Mouse (Mus musculus) lung, adult 2 months (tissue): ENCODE data around the gene Pkd2l1. TPM values are rescaled to one million over a fixed set of nuclear protein-coding genes. Genes with fewer than 3 reads are reported as not detected.

ENCODE experiments used
- DNase-seq: peaks from one replicate; pipeline ENCODE4 v3.0.0; 2022
- H3K4me1 ChIP-seq: fragments of 200-500 bp; 2 replicates; pipeline ENCODE4 v1.6.1; 2011; ENCODE audit warnings: low read length; ENCODE audit not compliant: control insufficient read depth, insufficient read depth
- H3K4me3 ChIP-seq: fragments of 200-500 bp; replicated peaks from 2 replicates; pipeline ENCODE3; 2011; ENCODE audit warnings: low read depth, mild to moderate bottlenecking, control low read depth, low read length; ENCODE audit errors: extremely low read depth
- CTCF ChIP-seq: fragments of 200-500 bp; IDR thresholded peaks from 2 replicates; pipeline ENCODE4 v1.5.1; 2011; ENCODE audit warnings: mild to moderate bottlenecking, low read length, control low read depth; ENCODE audit not compliant: insufficient read depth
- POLR2A ChIP-seq: fragments of 200-500 bp; IDR thresholded peaks from 2 replicates; pipeline ENCODE4 v1.6.1; 2011; ENCODE audit warnings: low read depth, mild to moderate bottlenecking, control low read depth, low read length, borderline replicate concordance; ENCODE audit errors: extremely low read depth
- WGBS: fragments of 180-500 bp; shearing (Covaris S2); methylation state at CpG from one replicate; pipeline ENCODE4 v1.1.7; 2018; 5-methylcytosine and 5-hydroxymethylcytosine counted together
- polyA plus RNA-seq: library from polyadenylated mRNA; depleted of rRNA; stranded (reverse); fragments of >200 nt; gene quantifications from 2 replicates; pipeline ENCODE4 v1.2.3, GENCODE M21; 2012

Gene Pkd2l1
- polyA plus RNA-seq, 1 experiment, result 0.06 TPM

DNA sequence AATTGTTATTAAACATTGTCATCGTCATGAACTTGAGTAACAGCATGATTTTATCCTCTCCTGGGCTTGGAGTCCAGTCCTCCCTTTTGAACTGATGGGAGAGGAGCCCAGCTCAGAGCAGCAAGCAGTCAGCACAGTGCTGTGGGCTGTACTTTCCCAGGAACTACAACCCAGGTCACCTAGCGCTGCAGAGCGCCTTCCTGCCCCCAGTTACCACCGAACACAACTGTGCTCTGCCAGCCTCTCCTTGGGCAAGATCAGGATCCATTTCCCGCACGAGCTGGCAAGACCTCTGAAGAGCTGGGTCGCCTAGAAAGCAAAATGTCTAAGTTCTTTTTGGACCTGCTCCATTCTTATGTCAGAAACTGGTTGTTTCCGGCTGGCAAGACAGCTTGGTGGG lies 17.4 kb downstream of the Pkd2l1 start:
- no peaks in the 10 kb centered on the region for H3K4me1 ChIP-seq
- no peak for DNase-seq
- WGBS, result 49% methylated on average over 8 of the region's 8 CpGs
- TF ChIP-seq CTCF (no peak), POLR2A (no peak)
- H3K4me3 ChIP-seq, result no peak overlapping the region

DNA sequence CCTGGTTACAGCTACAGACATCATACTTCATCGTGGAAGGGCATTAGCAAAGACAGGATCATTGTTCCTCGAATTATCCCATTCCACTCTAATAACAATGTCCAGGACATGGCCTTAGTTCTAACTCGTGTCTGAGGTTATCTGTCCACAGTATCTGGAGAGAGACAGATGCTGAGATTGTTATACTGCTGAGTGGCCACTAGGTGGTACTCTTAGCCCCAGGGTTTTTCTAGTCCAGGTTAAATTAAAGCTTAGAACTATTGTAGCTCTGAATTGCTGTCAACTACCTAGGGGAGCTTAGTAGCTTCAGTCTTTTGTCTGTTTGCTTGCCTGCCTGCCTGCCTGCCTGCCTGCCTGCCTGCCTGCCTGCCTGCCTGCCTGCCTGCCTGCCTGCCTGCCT lies 30.7 kb downstream of the Pkd2l1 start:
- no peak overlapping the region for H3K4me3 ChIP-seq
- no peak for DNase-seq
- no peak for TF ChIP-seq CTCF
- no peak for TF ChIP-seq POLR2A
- 7% methylated on average over 3 of the region's 3 CpGs for WGBS
- no peaks in the 10 kb centered on the region for H3K4me1 ChIP-seq

DNA sequence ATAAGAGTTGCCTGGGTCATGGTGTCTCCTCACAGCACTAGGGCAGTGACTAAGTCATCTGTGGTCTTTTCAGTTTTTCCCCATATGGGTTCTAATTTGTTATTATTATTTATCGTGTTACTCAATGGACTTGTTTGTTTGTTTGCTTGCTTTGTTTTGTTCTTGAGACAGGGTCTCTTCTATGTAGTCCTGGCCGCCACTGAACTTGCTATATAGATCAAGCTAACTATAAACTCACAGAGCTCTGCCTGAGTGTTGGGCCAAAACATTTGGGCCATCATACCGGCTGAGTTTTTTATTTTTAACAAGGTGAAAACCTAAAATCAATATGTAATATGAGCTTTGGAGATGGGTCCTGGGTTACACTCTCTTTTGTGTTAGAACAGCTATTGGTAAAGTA lies 32.9 kb downstream of the Pkd2l1 start:
- H3K4me1 ChIP-seq, result no peaks in the 10 kb centered on the region
- no peak overlapping the region for H3K4me3 ChIP-seq
- no peak for DNase-seq
- TF ChIP-seq CTCF (no peak), POLR2A (no peak)
- 75% methylated on average over 3 of the region's 3 CpGs for WGBS

DNA sequence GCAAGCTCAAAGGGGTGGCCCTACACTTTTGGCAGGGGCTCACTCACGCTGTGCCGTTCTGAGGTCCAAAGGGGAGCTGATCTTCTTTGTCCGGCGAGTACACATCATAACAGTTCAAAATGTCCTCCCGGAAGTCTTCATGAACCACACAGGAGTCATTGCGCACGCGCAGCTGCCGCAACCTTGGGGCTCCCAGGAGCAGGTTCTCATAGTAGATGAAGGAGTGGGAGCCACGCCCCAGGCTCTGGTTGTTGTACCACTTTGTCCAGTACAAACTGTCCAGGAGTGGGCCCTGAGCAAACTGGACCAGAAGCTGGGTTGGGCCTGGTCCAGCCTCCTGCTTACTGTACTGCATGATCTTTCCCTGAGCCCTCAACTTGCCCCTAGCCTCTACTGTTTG lies 35.2 kb downstream of the Pkd2l1 start:
- 90% methylated on average over 10 of the region's 10 CpGs for WGBS
- TF ChIP-seq CTCF (no peak), POLR2A (no peak)
- Histone ChIP-seq H3K4me1 (no peaks in the 10 kb centered on the region), H3K4me3 (no peak overlapping the region)
- no peak for DNase-seq

DNA sequence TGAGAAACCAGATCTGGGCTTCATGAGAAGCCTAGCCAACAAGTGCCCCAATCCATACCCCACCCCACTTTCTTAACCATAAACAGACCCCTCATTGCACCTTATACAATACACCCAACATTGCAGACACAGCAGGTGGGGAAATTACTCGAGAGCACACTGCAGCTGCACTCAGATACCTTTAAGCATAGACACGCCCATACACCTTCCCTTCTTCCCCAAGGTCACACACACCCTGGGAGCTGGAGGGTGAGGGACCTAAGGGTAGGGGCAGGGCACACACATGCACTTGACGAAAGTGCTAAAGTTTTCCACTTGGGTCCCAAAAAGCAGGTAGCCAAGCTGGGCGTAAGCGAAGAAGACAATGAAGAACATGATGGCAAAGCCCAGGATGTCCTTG lies 38.5 kb downstream of the Pkd2l1 start:
- Histone ChIP-seq H3K4me1 (no peaks in the 10 kb centered on the region), H3K4me3 (no peak overlapping the region)
- 72% methylated on average over 5 of the region's 5 CpGs for WGBS
- no peak for DNase-seq
- no peak for TF ChIP-seq POLR2A

DNA sequence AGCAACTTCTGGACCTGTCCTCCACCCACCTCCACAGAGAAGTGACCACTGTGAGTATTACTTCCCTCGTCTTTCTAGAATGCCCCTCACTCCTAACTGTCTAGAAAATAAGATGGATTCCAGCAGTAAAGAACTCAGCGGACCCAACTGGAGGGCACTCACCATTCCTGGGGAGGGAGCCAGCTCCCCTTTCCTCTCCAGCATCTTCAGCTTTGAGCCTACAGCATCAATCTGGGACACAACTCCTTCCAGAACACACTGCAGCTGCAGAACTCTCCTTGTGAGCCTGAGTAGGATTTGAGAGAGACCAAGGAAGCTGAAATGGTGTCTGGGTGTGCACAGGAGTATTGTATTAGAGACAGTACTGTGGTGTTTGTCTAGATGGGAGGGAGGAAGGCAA lies 43.3 kb downstream of the Pkd2l1 start:
- Histone ChIP-seq H3K4me1 (peaks cover 2% of the 10 kb centered on the region; the same call in 1 of the 2 replicates), H3K4me3 (no peak overlapping the region)
- DNase-seq, result no peak
- TF ChIP-seq POLR2A (no peak), CTCF (no peak)
- 69% methylated on average over 2 of the region's 2 CpGs for WGBS

DNA sequence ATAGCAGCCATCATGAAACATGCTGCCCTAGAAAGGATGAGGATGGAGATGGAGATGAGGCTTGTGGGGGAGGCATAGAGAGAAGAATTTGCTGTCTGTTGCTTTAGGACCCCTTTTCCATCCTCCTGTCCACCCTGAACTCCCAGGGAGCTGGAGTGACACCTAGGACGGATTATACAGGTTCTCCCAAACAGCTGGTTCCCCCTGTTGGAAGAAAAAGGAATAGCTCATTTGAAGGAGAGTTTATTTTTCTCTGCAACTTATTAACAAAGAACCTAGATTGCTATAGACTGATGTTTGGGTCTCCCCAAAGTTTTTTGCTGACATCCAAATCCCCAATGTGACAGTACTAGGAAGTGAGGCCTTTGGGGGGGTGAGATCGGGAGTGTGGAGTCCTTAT lies 43.9 kb downstream of the Pkd2l1 start:
- peaks cover 2% of the 10 kb centered on the region; the same call in 1 of the 2 replicates for H3K4me1 ChIP-seq
- 33% methylated on average over 2 of the region's 2 CpGs for WGBS
- TF ChIP-seq CTCF, result no peak
- no peak for TF ChIP-seq POLR2A
- no peak for DNase-seq
- no peak overlapping the region for H3K4me3 ChIP-seq

DNA sequence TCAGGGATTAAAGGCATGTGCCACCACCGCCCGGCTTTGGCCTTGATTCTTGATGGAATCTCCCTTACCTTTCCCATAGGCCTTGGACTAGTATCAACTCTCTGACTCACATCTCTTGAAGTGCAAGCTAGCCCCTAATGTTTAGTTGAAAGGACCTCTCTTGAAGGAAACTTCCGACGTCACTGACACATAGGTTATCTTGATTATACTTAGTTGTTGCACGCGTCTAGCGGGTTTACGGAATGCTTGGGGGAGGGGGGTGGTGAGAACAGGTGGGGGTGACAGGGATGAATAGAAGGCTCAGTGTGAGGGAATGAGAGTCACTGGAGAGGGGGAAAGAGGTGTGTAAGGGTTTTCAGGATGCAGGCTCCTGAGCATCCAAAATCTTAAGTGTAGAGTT lies 45.3 kb downstream of the Pkd2l1 start:
- 90% methylated on average over 8 of the region's 8 CpGs for WGBS
- no peak for DNase-seq
- no peak for TF ChIP-seq CTCF
- no peak for TF ChIP-seq POLR2A
- H3K4me3 ChIP-seq, result no peak overlapping the region
- peaks cover 2% of the 10 kb centered on the region; the same call in 1 of the 2 replicates for H3K4me1 ChIP-seq

DNA sequence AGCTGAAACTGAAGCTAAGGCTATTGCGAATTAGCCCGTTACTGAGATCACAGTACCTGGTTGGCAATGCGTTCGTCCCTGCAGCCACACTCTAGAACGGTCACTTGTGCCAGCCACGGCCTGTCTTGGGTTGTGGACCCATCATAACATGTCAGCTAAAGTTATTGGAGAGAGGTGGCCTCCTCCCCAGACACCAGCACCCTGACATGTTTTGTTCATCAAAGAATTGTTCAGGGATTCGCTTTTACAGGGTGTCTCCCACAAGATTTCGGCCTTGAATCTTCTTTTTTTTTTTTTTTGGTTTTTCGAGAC lies 45.7 kb downstream of the Pkd2l1 start:
- Histone ChIP-seq H3K4me3 (peak overlapping the region; percentile 53), H3K4me1 (peaks cover 2% of the 10 kb centered on the region; the same call in 1 of the 2 replicates)
- TF ChIP-seq POLR2A, result no peak
- TF ChIP-seq CTCF, result no peak
- 57% methylated on average over 9 of the region's 9 CpGs for WGBS
- DNase-seq, result no peak

DNA sequence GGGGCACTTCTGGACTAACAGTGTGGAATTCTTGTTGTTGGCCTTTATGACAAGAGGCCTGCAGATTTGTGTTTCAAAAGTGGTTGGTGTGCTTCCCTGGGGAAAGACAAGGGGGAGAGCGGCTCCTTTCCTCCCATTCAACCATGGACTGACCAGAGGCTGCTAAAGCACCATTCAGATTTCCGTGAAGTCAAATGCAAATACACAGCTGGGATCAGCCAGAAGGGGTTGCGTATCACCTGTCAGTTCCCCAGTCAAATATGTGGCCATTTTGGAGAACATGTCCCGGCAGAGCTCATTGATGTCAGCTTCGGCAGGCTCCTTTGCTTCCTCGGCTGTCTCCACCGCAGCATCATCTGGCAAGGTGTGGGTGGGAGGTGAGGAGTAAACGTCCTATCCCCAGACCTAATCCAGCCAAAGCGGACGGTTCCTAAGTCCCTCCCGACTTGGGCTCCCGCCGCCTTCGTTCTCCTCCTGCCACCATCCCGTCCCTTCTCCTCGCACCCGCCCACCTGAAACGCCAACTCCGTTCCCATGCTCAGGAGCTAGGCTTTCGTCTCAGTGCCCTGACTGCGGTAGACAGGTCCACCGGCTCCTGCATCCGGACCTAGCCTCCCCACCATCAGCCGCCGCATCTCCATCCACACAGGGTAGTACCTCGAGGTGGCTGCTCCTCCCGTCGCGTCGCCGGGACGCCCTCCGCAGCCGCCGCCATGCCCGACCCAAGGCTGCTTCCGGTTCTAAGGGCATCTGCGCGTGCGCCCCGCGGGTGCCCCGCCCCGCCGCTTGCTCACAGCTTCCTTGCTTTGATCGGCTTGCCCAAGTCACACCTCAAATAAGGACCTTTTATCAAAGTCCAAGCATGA lies 46.3 kb downstream of the Pkd2l1 start, which contains the start of gene Bloc1s2:
TSS of gene Bloc1s2 (minus strand) at position 745 of the 866 bp plus-strand sequence.
- TF ChIP-seq POLR2A, result peak; percentile 59; the same call in 1 of the 2 replicates
- no peak for TF ChIP-seq CTCF
- peaks cover 2% of the 10 kb centered on the region; the same call in 1 of the 2 replicates for H3K4me1 ChIP-seq
- H3K4me3 ChIP-seq, result peak within 1 kb of the TSS; percentile 87
- DNase-seq, result peak; percentile 87
- 2% methylated on average over 46 of the region's 46 CpGs for WGBS

DNA sequence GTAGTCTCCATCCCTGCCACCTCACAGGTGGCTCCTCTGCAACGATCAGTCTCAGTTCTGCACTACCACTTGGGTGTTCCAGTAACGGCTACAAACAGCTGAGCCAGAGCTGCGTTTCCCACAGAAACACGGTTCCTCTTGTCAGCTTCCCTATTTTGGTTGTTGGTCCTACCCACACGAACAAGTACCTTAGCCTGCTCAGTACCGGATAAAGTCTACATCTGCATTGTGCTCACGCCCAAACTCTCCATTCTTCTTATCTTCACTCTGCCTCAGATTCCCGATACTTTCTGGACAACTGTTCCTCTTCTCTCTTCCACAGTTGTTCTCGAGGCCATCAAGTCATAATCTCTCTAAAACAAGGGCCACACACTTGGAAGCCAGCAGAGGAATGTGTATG lies 47.9 kb downstream of the Pkd2l1 start:
- no peak overlapping the region for H3K4me3 ChIP-seq
- H3K4me1 ChIP-seq, result peaks cover 2% of the 10 kb centered on the region; the same call in 1 of the 2 replicates
- WGBS, result 73% methylated on average over 9 of the region's 9 CpGs
- no peak for TF ChIP-seq CTCF
- no peak for TF ChIP-seq POLR2A
- no peak for DNase-seq
